Mouse (Mus musculus) midbrain, embryonic 14.5 days (tissue): ENCODE results near the gene Tet3. TPM values are rescaled to one million over a fixed set of nuclear protein-coding genes. Genes with fewer than 3 reads are reported as not detected.

Source experiments
- ATAC-seq: fragments of 200-750 bp; cut with Nextera tagmentation; 2 replicates; pipeline ENCODE4 v1.8.0; 2017; ENCODE audit warnings: moderate number of reproducible peaks, moderate library complexity; ENCODE audit not compliant: low FRiP score, low TSS enrichment
- DNase-seq: peaks from one replicate; pipeline ENCODE4 v3.0.0-alpha.2; 2015
- H3K27ac ChIP-seq: fragments of 300-500 bp; sonication (generic); replicated peaks from 2 replicates; pipeline ENCODE4 v1.5.1; 2014; ENCODE audit warnings: mild to moderate bottlenecking, low read depth, low read length, moderate library complexity
- H3K27me3 ChIP-seq: fragments of 300-500 bp; sonication (generic); 2 replicates; pipeline ENCODE4 v1.6.1; 2014; ENCODE audit warnings: low read length, control low read depth, mixed read lengths; ENCODE audit not compliant: control insufficient read depth, insufficient read depth
- H3K36me3 ChIP-seq: fragments of 300-500 bp; sonication (generic); 2 replicates; pipeline ENCODE4 v1.6.1; 2014; ENCODE audit warnings: low read length, control low read depth; ENCODE audit not compliant: control insufficient read depth, insufficient read depth
- H3K4me1 ChIP-seq: fragments of 300-500 bp; sonication (generic); 2 replicates; pipeline ENCODE4 v1.6.1; 2014; ENCODE audit warnings: mild to moderate bottlenecking, antibody characterized with exemption, low read length, control low read depth; ENCODE audit not compliant: control insufficient read depth, insufficient read depth
- H3K4me2 ChIP-seq: fragments of 300-500 bp; sonication (generic); 2 replicates; pipeline ENCODE4 v1.6.1; 2014; ENCODE audit warnings: mild to moderate bottlenecking, low read length, moderate library complexity
- H3K4me3 ChIP-seq: fragments of 300-500 bp; sonication (generic); replicated peaks from 2 replicates; pipeline ENCODE4 v1.5.1; 2014; ENCODE audit warnings: low read depth, low read length
- H3K9ac ChIP-seq: fragments of 300-500 bp; sonication (generic); replicated peaks from 2 replicates; pipeline ENCODE4 v1.6.1; 2014; ENCODE audit warnings: mild to moderate bottlenecking, low read length, moderate library complexity
- H3K9me3 ChIP-seq: fragments of 300-500 bp; sonication (generic); 2 replicates; pipeline ENCODE4 v1.6.1; 2016; ENCODE audit warnings: low read length, control low read depth, mixed read lengths; ENCODE audit not compliant: control insufficient read depth
- WGBS: fragments of 180-500 bp; shearing (Covaris S2); extraction: QIAGEN DNeasy Blood & Tissue Kit; methylation state at CpG from one replicate; pipeline ENCODE4 v1.1.7; 2014; 5-methylcytosine and 5-hydroxymethylcytosine counted together
- polyA plus RNA-seq: library from polyadenylated mRNA; unstranded; fragments of >200 nt; fragmentation: Nextera tagmentation; extraction: Ambion mirVana; gene quantifications from 2 replicates; pipeline ENCODE4 v1.2.1, GENCODE M21; 2014

Gene Tet3
- polyA plus RNA-seq, 1 experiment from 2014 or later = 56.0 TPM

DNA sequence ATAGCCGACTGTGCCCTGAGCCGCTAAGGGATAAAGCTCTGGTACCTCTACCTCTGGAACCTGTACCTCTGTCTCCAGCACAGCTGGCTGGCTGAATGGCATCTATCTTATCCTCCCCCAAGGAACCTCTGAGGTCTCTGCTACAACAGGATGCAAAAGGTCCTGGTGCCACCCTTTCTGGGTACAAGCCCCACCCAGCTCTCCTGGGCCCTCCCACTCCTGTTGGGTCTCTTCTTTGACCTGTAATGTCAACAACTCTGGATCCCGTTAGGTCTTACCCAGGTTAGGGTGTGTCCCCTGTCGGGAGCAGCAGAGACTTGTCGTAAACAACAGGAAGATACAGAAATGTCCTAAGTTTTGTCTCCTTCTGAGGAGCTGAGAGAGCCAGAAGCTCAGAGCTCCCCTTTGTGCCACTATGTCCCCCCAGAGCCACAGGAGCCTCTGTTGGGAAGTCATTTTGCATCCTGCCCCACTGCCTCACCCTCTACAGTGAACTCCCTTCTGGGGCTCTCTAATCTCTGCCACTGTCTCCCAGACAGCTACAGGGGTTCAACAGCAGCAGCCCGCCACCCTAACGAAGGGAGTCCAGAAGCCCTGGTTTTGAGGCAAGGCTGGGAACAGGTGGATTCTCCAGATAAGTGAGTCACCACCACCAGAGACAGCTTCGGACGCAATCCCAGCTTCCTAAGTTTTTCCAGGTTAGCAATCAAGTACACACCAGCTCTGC is 47.1 kb downstream of the Tet3 start:
- Histone ChIP-seq H3K4me3 (no peak overlapping the region), H3K36me3 (peaks cover 5% of the 10 kb centered on the region; the same call in 1 of the 2 replicates), H3K4me1 (peaks cover 38% of the 10 kb centered on the region), H3K9me3 (no peaks in the 10 kb centered on the region), H3K4me2 (no peak overlapping the region), H3K9ac (no peak overlapping the region; the same call in 1 of the 2 replicates), H3K27me3 (no peaks in the 10 kb centered on the region), H3K27ac (peak overlapping the region; percentile 49; the same call in 1 of the 2 replicates)
- DNase-seq (no peak), ATAC-seq (no peak)
- WGBS = 88% methylated on average over 9 of the region's 9 CpGs

DNA sequence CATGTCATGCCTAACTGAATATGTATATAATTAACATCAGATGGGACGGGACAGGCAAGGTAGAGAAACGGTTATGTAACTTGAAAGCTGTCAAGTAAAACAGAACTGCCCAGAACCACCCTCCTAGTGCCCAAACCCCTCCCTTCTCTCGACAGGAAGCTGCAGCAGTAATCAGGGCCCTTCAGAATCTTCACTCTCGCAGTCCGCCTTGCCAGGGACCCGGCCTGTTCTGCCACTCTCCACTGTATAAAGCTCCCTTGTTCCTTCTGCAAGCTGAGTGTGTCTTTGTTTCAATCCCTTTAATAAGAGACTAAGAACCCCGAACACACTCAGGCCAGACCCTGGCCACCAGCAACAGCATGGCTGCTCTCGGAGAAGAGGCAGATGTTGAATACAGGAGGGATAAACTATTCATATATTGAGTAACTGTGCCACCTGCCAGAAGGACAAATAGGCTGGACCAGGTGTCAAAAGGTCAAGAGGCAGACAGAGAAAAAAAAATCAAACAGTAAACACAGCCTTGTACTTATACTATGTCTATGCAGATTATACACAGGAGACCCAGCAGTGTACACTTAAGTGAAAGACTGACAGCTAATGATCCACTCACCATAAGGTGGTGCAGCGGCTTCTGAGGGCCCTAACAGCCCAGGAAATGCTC is 48.7 kb downstream of the Tet3 start:
- ATAC-seq = 0 out of 2 replicates have a peak, but pooled peaks have one; percentile 12
- Histone ChIP-seq H3K9ac (no peak overlapping the region), H3K27me3 (no peaks in the 10 kb centered on the region), H3K27ac (0 out of 2 replicates have a peak overlapping the region, but pooled peaks have one; percentile 1), H3K36me3 (peaks cover 11% of the 10 kb centered on the region; the same call in 1 of the 2 replicates), H3K9me3 (no peaks in the 10 kb centered on the region), H3K4me3 (no peak overlapping the region), H3K4me1 (peaks cover 35% of the 10 kb centered on the region), H3K4me2 (no peak overlapping the region)
- WGBS = 64% methylated on average over 9 of the region's 9 CpGs
- DNase-seq = peak; percentile 28

GRCm38 (mm10) chr6:83408510-83408909 is 50.4 kb downstream of the Tet3 start:
- H3K4me1 ChIP-seq = peaks cover 35% of the 10 kb centered on the region
- H3K4me2 ChIP-seq = no peak overlapping the region
- peaks cover 26% of the 10 kb centered on the region for H3K36me3 ChIP-seq
- no peak overlapping the region for H3K27ac ChIP-seq
- DNase-seq (no peak), ATAC-seq (no peak)
- H3K9ac ChIP-seq = no peak overlapping the region
- H3K9me3 ChIP-seq = no peaks in the 10 kb centered on the region
- H3K4me3 ChIP-seq = no peak overlapping the region
- WGBS = 94% methylated on average over 9 of the region's 9 CpGs
- no peaks in the 10 kb centered on the region for H3K27me3 ChIP-seq

- H3K4me2 ChIP-seq = no peak overlapping the region
- DNase-seq = no peak
- H3K4me1 ChIP-seq = peaks cover 6% of the 10 kb centered on the region
- ATAC-seq = no peak
- H3K27me3 ChIP-seq = no peaks in the 10 kb centered on the region
- peaks cover 50% of the 10 kb centered on the region for H3K36me3 ChIP-seq
- H3K4me3 ChIP-seq = no peak overlapping the region
- H3K9me3 ChIP-seq = no peaks in the 10 kb centered on the region
- 87% methylated on average over 7 of the region's 7 CpGs for WGBS
- no peak overlapping the region for H3K9ac ChIP-seq
- H3K27ac ChIP-seq = no peak overlapping the region
Measured at GRCm38 (mm10) chr6:83405511-83406064, 53.3 kb downstream of the Tet3 start.

DNA sequence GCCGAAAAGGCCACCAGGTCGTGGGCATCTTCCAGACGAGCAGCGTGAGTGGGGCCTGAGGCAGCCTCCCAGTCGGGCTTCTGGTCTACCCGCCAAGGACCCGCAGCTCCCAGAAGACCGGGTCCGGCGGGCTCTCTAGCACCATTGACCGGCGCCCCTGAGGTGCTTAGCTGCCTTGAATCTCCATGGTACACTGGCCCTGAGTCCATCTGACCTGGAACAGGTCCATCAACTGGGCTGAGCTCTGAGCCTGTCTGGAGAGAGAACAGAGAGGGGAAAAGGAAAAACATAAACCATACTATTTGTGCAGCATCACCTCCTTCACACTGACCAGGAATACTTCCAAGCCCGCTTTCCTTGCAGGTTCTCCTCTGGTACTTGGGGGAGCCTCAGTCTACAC is 54.3 kb downstream of the Tet3 start:
- peaks cover 50% of the 10 kb centered on the region for H3K36me3 ChIP-seq

DNA sequence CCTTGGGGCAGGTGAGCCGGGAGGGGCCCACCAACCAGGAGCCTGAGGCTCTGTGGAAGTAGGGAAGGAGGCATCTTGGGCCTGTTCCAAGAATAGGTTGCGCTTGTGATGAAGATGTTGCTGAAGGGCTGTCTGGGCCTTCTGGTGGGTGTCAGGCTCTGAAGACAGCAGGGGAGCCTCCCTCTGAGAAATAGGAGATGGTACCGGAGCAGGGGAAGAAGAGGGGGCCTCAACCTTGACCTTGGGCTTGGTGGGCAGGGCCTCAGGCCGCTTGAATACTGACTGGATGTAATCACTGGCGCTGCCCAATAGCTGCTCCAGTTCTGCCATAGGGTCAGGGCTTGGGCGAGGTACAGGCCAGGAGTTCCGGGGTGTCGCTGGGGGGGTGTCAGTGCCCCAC is 55.4 kb downstream of the Tet3 start:
- no peak for ATAC-seq

More for the DNA sequence above, 54.3 kb downstream of the Tet3 start:
- Histone ChIP-seq H3K27me3 (no peaks in the 10 kb centered on the region), H3K4me1 (peaks cover 7% of the 10 kb centered on the region; the same call in 1 of the 2 replicates), H3K4me3 (no peak overlapping the region), H3K27ac (no peak overlapping the region), H3K9me3 (no peaks in the 10 kb centered on the region), H3K9ac (no peak overlapping the region), H3K4me2 (no peak overlapping the region)
- ATAC-seq = no peak
- no peak for DNase-seq
- WGBS = 95% methylated on average over 13 of the region's 13 CpGs

DNA sequence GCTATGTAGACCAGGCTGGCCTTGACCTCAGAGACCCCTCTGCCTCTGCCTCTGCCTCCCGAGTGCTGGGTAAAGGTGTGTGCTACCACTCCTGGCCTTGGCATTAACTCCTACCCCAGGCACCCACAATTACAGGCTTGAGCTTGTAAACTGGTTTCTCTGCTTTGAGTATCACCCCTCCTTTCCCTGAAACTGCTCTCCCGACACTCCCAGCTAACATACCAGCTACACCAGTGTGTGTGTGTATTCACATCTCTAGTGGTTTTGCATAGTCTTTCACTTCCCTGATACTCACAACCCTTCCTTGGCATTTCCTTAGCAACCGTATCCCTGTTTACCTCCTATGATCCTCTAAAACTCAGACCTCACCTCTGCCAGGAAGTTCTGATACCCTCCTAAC is 59.1 kb downstream of the Tet3 start:
- no peak overlapping the region for H3K4me2 ChIP-seq
- peaks cover 78% of the 10 kb centered on the region for H3K36me3 ChIP-seq
- H3K9me3 ChIP-seq = no peaks in the 10 kb centered on the region
- no peak overlapping the region for H3K9ac ChIP-seq
- H3K27ac ChIP-seq = no peak overlapping the region
- ATAC-seq = no peak
- peaks cover 4% of the 10 kb centered on the region; the same call in 1 of the 2 replicates for H3K4me1 ChIP-seq
- no peaks in the 10 kb centered on the region for H3K27me3 ChIP-seq
- no peak overlapping the region for H3K4me3 ChIP-seq
- no peak for DNase-seq
- WGBS = 90% methylated on average over 3 of the region's 3 CpGs

More for the DNA sequence above, 55.4 kb downstream of the Tet3 start:
- peaks cover 8% of the 10 kb centered on the region; the same call in 1 of the 2 replicates for H3K4me1 ChIP-seq
- 97% methylated on average over 8 of the region's 8 CpGs for WGBS
- peaks cover 58% of the 10 kb centered on the region for H3K36me3 ChIP-seq
- no peak overlapping the region for H3K4me3 ChIP-seq
- no peaks in the 10 kb centered on the region for H3K27me3 ChIP-seq
- no peak for DNase-seq
- H3K9me3 ChIP-seq = no peaks in the 10 kb centered on the region
- no peak overlapping the region for H3K4me2 ChIP-seq
- H3K27ac ChIP-seq = no peak overlapping the region
- no peak overlapping the region for H3K9ac ChIP-seq

DNA sequence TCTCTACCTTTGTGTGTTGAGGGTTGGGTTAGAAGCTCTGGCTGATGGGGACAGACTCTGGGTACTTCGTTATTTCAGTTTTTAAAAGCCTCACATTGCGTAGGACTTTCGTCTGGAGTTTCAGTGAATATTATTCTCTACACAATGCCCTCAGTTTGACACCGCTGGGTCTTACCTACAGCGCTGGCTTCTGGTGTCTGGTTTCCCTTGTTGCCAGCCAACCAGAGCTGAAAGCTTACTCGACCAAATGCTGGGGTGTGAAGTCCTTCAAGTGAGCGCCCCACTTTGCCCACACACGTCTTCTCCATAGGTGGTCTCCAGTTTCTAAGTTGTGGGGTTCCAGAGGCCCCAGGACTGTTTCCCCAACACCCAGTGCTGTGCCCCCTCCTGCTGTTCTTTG is 61.2 kb downstream of the Tet3 start:
- Histone ChIP-seq H3K4me2 (no peak overlapping the region), H3K36me3 (peaks cover 74% of the 10 kb centered on the region), H3K9ac (no peak overlapping the region), H3K27me3 (no peaks in the 10 kb centered on the region), H3K4me3 (no peak overlapping the region), H3K9me3 (no peaks in the 10 kb centered on the region), H3K27ac (no peak overlapping the region), H3K4me1 (peaks cover 4% of the 10 kb centered on the region; the same call in 1 of the 2 replicates)
- 93% methylated on average over 8 of the region's 8 CpGs for WGBS
- no peak for ATAC-seq
- no peak for DNase-seq
